Comparison of ENCODE assay signal across 10 mouse cellular contexts in genomic region chr1:72936231-72936630, GRCm38 (mm10).
"Had no signal": no experiment of that assay in that cellular context is flagged by ENCODE, and none has a peak within 500 bp of the region (broad histone marks: within the 10 kb centered on the region; RNA-seq: fewer than 3 reads in every experiment).

No protein-coding gene starts in this region.

- H3K27ac ChIP-seq: kidney, postnatal 0 days; limb, embryonic 13.5 days; liver, embryonic 14.5 days; midbrain, embryonic 12.5 days; stomach, embryonic 15.5 days had no signal

- H3K36me3 ChIP-seq: limb, embryonic 13.5 days; midbrain, embryonic 12.5 days; stomach, embryonic 15.5 days had no signal

- H3K4me3 ChIP-seq: limb, embryonic 13.5 days; midbrain, embryonic 12.5 days; stomach, embryonic 15.5 days had no signal

- H3K9me3 ChIP-seq: limb, embryonic 13.5 days; midbrain, embryonic 12.5 days; stomach, embryonic 15.5 days had no signal

- H3K4me2 ChIP-seq: limb, embryonic 13.5 days; midbrain, embryonic 12.5 days; stomach, embryonic 15.5 days had no signal

- H3K9ac ChIP-seq: limb, embryonic 13.5 days; liver, embryonic 14.5 days; midbrain, embryonic 12.5 days; stomach, embryonic 15.5 days had no signal

- H3K27me3 ChIP-seq: limb, embryonic 13.5 days; midbrain, embryonic 12.5 days; stomach, embryonic 15.5 days had no signal

- DNase-seq: left cerebral cortex, postnatal 4 days; lung, adult 18-20 months; right cerebral cortex, postnatal 14 days; thymus, postnatal 4 days had no signal

- H3K4me1 ChIP-seq: limb, embryonic 13.5 days; midbrain, embryonic 12.5 days; stomach, embryonic 15.5 days had no signal

- ATAC-seq: midbrain, embryonic 16.5 days had no signal
